Mouse (Mus musculus) G1E (cell line): Measurements from ENCODE around the gene Psg19.

Experiments used
- CTCF ChIP-seq: IDR thresholded peaks from 2 replicates; pipeline ENCODE4 v1.5.1; 2012; ENCODE audit warnings: low read depth, low read length, inconsistent platforms, mixed read lengths
- TAL1 ChIP-seq: conservative IDR thresholded peaks from 2 replicates; pipeline ENCODE4 v1.6.1; 2012; ENCODE audit warnings: low read depth, low read length, inconsistent platforms, mixed read lengths

DNA sequence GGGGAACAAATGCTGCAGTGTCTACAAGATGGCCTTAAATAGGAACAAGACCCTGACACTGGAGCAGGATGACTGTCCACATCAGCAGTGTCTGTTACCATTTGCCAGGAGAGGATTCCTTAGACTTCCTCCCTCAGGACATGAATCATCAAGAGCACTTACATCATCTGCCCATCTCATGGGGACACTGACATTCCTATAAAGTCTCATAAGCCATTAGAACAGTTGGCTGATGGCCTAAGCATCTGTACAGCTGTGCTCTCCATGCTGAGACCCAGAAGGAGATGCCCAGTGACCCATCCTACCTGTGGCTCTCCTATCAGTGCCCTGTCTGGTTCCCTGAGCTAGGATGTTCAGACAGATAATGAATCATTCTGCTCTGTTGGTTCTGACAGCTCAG is 5.2 kb upstream of the Psg19 start:
- TF ChIP-seq TAL1 (no peak), CTCF (no peak)
